Mouse (Mus musculus) bone marrow macrophage, adult 2 months (primary cell): ENCODE measurements around the gene Fam234b. TPM values are rescaled to one million over a fixed set of nuclear protein-coding genes. Genes with fewer than 3 reads are reported as not detected.

Experiments
- H3K27ac ChIP-seq: 2 replicates; pipeline ENCODE4 v1.5.1; 2012; ENCODE audit warnings: low read depth, low read length; ENCODE audit not compliant: insufficient read depth
- H3K4me1 ChIP-seq: 2 replicates; pipeline ENCODE4 v1.6.1; 2012; ENCODE audit warnings: low read length; ENCODE audit not compliant: control insufficient read depth, insufficient read depth
- H3K4me3 ChIP-seq: 2 replicates; pipeline ENCODE4 v1.5.1; 2012; ENCODE audit warnings: mild to moderate bottlenecking, low read length, moderate library complexity; ENCODE audit not compliant: insufficient read depth
- CTCF ChIP-seq: IDR thresholded peaks from 2 replicates; pipeline ENCODE4 v1.5.1; 2012; ENCODE audit warnings: low read depth, mild to moderate bottlenecking, low read length, moderate library complexity
- POLR2A ChIP-seq: IDR thresholded peaks from 2 replicates; pipeline ENCODE4 v1.6.1; 2012; ENCODE audit warnings: mild to moderate bottlenecking, low read depth, low read length, borderline replicate concordance
- polyA plus RNA-seq: library from polyadenylated mRNA; stranded (reverse); fragments of >200 nt; gene quantifications from 2 replicates; pipeline ENCODE4 v1.2.4, GENCODE M21; 2012; ENCODE audit not compliant: missing spikeins, insufficient read depth, insufficient read length

Fam234b gene
- polyA plus RNA-seq, 1 experiment = 5.7 TPM

DNA sequence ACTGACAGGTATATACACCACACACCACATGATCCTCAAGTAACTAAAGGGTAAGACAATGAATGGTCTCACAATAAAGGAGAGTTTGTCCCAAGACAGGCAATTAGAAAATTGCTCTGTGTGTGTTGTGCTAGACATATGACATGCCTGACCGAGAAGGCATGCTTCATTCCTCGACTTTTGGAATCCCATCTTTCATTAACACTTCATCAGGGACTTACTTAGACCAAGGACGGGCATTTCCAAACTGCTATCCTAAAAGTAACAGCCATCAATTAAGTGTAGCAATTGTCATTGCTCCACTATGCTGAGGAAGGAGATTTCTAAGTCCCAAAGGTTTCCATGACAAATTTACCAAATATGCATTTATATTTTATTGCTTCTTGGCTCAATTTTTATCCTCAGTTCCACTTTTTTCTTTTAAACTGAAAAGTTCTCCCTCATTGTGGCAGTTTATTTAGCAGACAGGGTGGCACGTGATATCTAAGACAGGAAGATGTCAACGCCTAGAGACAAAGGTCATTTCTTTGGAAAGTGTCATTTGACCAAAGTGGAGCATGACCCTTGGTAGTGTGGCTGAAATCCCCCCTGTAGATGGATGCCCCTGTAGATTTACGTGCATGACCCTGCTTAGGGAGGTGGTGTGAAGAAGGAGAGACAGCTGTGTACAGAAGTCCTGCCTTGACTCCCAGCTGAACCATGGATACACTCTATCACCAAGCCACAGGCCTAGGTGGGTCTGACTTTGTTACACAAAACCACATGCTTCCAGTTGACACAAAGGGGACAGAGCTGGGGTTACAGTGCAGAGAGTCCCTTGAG is 78.9 kb downstream of the Fam234b start:
- TF ChIP-seq POLR2A (no peak), CTCF (no peak)
- Histone ChIP-seq H3K4me3 (no peak overlapping the region), H3K4me1 (no peaks in the 10 kb centered on the region), H3K27ac (no peak overlapping the region)

- H3K27ac ChIP-seq = no peak overlapping the region
- no peaks in the 10 kb centered on the region for H3K4me1 ChIP-seq
- H3K4me3 ChIP-seq = no peak overlapping the region
- TF ChIP-seq CTCF (no peak), POLR2A (no peak)
Measured at GRCm38 (mm10) chr6:135278302-135278701, 80.5 kb downstream of the Fam234b start.

DNA sequence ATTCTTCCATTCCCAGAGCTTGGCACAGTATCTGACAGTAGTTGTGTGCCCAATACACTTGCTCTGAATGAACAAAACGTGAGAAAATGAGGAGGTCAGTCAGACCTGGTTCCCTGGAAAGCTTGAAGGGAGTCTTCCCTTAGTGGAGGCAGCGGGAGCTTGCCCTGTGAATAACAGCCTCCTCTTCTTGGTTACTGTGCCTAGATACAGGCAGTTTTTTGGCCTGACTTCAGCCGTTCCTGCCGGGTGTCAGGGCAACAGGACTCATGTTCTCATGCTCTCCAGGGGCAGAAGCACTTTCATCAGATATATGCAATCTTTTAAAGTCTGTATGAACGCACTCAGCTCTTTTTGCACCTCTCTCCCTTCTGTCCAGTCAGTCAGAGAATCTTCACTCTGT is 81.5 kb downstream of the Fam234b start:
- Histone ChIP-seq H3K4me3 (no peak overlapping the region), H3K4me1 (no peaks in the 10 kb centered on the region), H3K27ac (no peak overlapping the region)
- no peak for TF ChIP-seq CTCF
- TF ChIP-seq POLR2A = no peak

DNA sequence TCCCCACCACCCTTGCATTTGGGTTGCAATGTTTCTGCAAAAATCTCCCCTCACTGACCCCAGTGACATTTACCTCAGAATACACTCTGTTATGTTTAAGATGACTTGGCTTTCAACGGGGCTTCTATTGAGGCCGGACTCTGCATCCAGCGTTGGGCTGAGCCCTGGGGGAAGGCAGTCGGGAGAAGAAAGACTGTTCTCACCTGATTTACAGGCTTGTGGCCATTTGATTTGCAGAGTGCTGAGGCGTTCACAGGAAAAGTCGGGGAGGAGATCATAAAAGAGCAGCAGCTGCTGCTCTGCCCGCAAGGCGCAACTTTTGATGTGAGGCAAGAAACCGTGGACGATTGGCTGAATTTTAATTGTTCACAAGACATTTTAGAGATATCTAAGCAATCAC is 82.1 kb downstream of the Fam234b start:
- Histone ChIP-seq H3K27ac (no peak overlapping the region), H3K4me1 (no peaks in the 10 kb centered on the region), H3K4me3 (no peak overlapping the region)
- TF ChIP-seq POLR2A (no peak), CTCF (no peak)

DNA sequence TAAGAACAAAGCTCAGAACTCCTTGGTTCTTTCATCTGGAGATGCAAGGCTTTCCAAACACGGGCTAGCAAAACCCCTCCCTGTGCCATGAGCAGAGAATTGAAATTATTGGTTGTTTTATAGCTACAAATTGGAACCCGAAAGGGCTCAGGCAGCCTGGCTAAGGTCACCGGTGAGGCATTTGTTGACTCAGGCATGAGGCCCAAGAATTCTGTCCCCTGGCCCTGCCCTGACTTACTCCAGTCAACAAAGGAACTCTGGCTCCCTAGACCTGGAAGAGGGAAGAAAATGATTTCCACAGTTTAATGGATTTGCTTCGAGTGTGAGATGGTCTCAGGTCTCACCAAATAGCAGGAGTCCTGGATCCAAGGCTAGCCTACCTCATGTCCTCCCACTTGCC is 94.6 kb downstream of the Fam234b start:
- no peak for TF ChIP-seq POLR2A
- TF ChIP-seq CTCF = no peak
- no peak overlapping the region for H3K4me3 ChIP-seq

DNA sequence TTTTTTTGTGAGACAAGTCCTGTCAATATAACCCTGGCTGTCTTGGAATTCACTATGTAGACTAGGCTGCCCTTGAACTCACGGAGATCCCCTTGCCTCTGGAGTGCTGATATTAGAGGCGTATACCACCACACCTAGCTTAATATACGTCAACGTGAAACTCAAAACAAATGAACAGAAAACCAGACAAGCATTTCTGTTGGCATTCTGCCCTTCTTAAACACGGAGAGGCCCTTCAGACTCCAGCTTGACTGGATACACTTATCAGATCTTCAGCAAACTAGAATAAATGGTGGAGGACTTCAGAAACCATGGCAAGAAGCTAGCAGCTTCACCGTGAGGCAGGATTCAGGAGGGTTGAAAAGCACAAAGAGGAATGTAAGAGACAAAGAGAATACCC is 96.4 kb downstream of the Fam234b start:
- H3K4me3 ChIP-seq = no peak overlapping the region
- no peak overlapping the region for H3K27ac ChIP-seq
- TF ChIP-seq POLR2A = no peak
- TF ChIP-seq CTCF = no peak
- H3K4me1 ChIP-seq = peaks cover 25% of the 10 kb centered on the region

More for the DNA sequence above, 94.6 kb downstream of the Fam234b start:
- H3K4me1 ChIP-seq = peaks cover 15% of the 10 kb centered on the region
- no peak overlapping the region for H3K27ac ChIP-seq

Other genes with a start within 250 kb of the Fam234b start
- 0.29 and 0.36 TPM in 2 replicates for gene Apold1, start 216.3 kb upstream of the Fam234b start, polyA plus RNA-seq
- gene Ddx47, start 186.4 kb upstream of the Fam234b start, polyA plus RNA-seq = 70.4 and 73.4 TPM in 2 replicates
- gene Gprc5a, start 132.3 kb upstream of the Fam234b start, polyA plus RNA-seq = not detected in 2 replicates
- gene Gprc5d, start 79.7 kb upstream of the Fam234b start, polyA plus RNA-seq = not detected in 2 replicates
- gene Hebp1, start within 50 bp of the Fam234b start, polyA plus RNA-seq = 27.4 and 28.7 TPM in 2 replicates
- gene Gsg1, start 56.4 kb downstream of the Fam234b start, polyA plus RNA-seq = 1.2 TPM in 1 of 2 replicates, not detected in the other
- not detected in 2 replicates for gene Pbp2, start 112.4 kb downstream of the Fam234b start, polyA plus RNA-seq
- 162 and 173 TPM in 2 replicates for gene Emp1, start 164.6 kb downstream of the Fam234b start, polyA plus RNA-seq